ENCODE assay signal across 12 mouse cellular contexts in the genomic region with DNA sequence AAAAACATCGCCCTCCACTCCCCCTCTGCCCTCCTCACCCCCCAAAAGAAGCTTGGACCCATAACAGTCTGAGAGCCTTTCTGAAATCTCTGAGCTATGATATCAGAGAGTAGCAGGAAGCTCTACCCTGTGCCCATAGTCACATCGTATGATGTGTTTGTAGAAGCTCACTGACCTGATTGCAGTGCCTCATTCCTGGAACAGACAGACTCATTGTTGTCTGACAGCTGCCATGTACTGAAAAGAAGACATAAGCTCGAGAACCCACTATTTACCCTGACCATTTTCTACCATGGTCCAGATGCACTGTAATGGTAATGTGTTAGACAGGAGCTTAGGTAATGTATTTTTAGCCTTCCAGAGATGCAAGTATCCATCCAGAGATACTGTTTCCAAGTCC.
"Had no signal": no experiment of that assay in that cellular context is flagged by ENCODE, and none has a peak within 500 bp of the region (broad histone marks: within the 10 kb centered on the region; RNA-seq: fewer than 3 reads in every experiment).

No protein-coding gene starts in this region.

- DNase-seq: left cerebral cortex, postnatal 4 days; liver; liver, embryonic 13.5 days; liver, postnatal 0 days; lung, adult 18-20 months; lung, adult 2 months; lung, embryonic 14.5 days; lung, postnatal 10 days; lung, postnatal 14 days; lung, postnatal 36 days; lung, postnatal 4 days; midbrain, embryonic 14.5 days had no signal
